Mouse (Mus musculus) forebrain, embryonic 11.5 days (tissue): ENCODE measurements around the gene Diaph3. TPM values are rescaled to one million over a fixed set of nuclear protein-coding genes. Genes with fewer than 3 reads are reported as not detected.
A peak's percentile ranks its signal among the peaks of the same experiment; 100 is the strongest.

Experiments
- ATAC-seq: fragments of 200-750 bp; cut with Nextera tagmentation; replicated peaks from 2 replicates; pipeline ENCODE4 v1.8.0; 2017; ENCODE audit warnings: moderate TSS enrichment; ENCODE audit not compliant: low FRiP score
- DNase-seq: peaks from one replicate; pipeline ENCODE4 v3.0.0-alpha.2; 2017; ENCODE audit warnings: low spot score
- H3K27ac ChIP-seq: fragments of 300-500 bp; sonication (generic); 2 replicates; pipeline ENCODE4 v1.5.1; 2014; ENCODE audit warnings: low read depth, low read length
- H3K27me3 ChIP-seq: fragments of 300-500 bp; sonication (generic); 2 replicates; pipeline ENCODE4 v1.6.1; 2014; ENCODE audit warnings: mild to moderate bottlenecking, low read length, mixed read lengths; ENCODE audit not compliant: control insufficient read depth, insufficient read depth
- H3K36me3 ChIP-seq: fragments of 300-500 bp; sonication (generic); 2 replicates; pipeline ENCODE4 v1.6.1; 2014; ENCODE audit warnings: mild to moderate bottlenecking, low read length, moderate library complexity, mixed read lengths; ENCODE audit not compliant: control insufficient read depth, insufficient read depth
- H3K4me1 ChIP-seq: fragments of 300-500 bp; sonication (generic); replicated peaks from 2 replicates; pipeline ENCODE4 v1.6.1; 2014; ENCODE audit warnings: low read length, mixed read lengths; ENCODE audit not compliant: control insufficient read depth, insufficient read depth
- H3K4me2 ChIP-seq: fragments of 300-500 bp; sonication (generic); 2 replicates; pipeline ENCODE4 v1.6.1; 2014; ENCODE audit warnings: low read depth, mild to moderate bottlenecking, low read length, moderate library complexity, mixed read lengths; ENCODE audit not compliant: severe bottlenecking
- H3K4me3 ChIP-seq: fragments of 300-500 bp; sonication (generic); 2 replicates; pipeline ENCODE4 v1.5.1; 2014; ENCODE audit warnings: low read depth, low read length
- H3K9ac ChIP-seq: fragments of 300-500 bp; sonication (generic); 2 replicates; pipeline ENCODE4 v1.6.1; 2014; ENCODE audit warnings: low read length
- H3K9me3 ChIP-seq: fragments of 300-500 bp; sonication (generic); 2 replicates; pipeline ENCODE4 v1.6.1; 2016; ENCODE audit warnings: low read length, mixed read lengths; ENCODE audit not compliant: control insufficient read depth
- WGBS: fragments of 180-500 bp; shearing (Covaris S2); extraction: QIAGEN DNeasy Blood & Tissue Kit; methylation state at CpG from one replicate; pipeline ENCODE4 v1.1.7; 2014; 5-methylcytosine and 5-hydroxymethylcytosine counted together
- polyA plus RNA-seq: library from polyadenylated mRNA; unstranded; fragments of >200 nt; fragmentation: Nextera tagmentation; extraction: Ambion mirVana; gene quantifications from 2 replicates; pipeline ENCODE4 v1.2.1, GENCODE M21; 2014

Gene Diaph3
- polyA plus RNA-seq, 1 experiment from 2014 or later, result 14.9 TPM

DNA sequence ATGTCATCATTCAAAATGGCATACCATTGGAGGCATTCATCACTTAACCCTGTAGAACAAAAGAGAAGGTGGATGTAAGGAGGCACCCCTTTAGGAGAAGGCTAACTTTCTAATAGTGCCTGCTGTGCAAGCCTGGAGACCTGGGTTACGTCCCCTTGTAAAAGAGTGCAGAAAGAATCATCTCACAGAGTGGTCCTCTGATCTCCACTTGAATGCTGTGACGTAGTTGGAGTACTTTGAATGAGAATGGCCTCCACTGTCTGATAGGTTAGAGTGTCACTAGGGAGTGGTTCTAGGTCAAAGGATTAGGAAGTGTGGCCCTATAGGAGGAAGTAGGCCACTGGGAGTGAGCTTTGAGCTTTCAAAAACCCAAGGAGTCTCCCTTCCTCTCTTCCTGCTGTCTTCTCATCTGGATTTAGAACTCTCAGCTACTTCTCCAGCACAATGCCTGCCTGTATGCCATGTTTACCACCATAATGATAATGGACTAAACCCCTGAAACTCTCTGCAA is 66.0 kb downstream of the Diaph3 start:
- H3K27ac ChIP-seq, result no peak overlapping the region
- WGBS, result 90% methylated on average over 2 of the region's 2 CpGs
- H3K9ac ChIP-seq, result no peak overlapping the region
- no peak overlapping the region for H3K4me2 ChIP-seq
- ATAC-seq, result no peak
- H3K27me3 ChIP-seq, result no peaks in the 10 kb centered on the region
- H3K9me3 ChIP-seq, result no peaks in the 10 kb centered on the region
- no peak overlapping the region for H3K4me3 ChIP-seq
- H3K4me1 ChIP-seq, result no peaks in the 10 kb centered on the region
- no peak for DNase-seq
- H3K36me3 ChIP-seq, result no peaks in the 10 kb centered on the region; the same call in 1 of the 2 replicates

DNA sequence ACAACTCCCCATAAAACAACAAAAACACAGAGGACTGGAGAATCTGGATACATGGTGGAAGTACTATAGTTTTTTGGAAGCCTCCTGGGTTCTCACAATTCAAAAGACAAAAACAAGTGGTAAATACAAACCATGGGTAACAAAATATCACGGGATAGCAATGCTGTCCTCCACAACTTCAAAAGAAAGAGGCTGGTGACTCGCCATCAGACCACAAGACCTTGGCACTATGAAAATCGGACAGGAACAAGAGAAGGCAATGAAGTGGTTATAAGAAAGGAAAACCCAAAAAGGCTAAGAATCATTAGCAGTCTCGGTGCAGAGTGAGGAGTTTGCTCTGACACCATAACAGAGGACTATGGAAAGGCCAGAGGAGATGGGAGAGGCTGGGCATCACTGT is 76.8 kb downstream of the Diaph3 start:
- Histone ChIP-seq H3K4me3 (no peak overlapping the region), H3K36me3 (no peaks in the 10 kb centered on the region; the same call in 1 of the 2 replicates), H3K27me3 (no peaks in the 10 kb centered on the region), H3K27ac (no peak overlapping the region), H3K4me2 (no peak overlapping the region), H3K4me1 (no peaks in the 10 kb centered on the region), H3K9ac (no peak overlapping the region), H3K9me3 (peaks cover 3% of the 10 kb centered on the region; the same call in 1 of the 2 replicates)
- WGBS, result 92% methylated on average over 4 of the region's 4 CpGs
- DNase-seq (no peak), ATAC-seq (no peak)

DNA sequence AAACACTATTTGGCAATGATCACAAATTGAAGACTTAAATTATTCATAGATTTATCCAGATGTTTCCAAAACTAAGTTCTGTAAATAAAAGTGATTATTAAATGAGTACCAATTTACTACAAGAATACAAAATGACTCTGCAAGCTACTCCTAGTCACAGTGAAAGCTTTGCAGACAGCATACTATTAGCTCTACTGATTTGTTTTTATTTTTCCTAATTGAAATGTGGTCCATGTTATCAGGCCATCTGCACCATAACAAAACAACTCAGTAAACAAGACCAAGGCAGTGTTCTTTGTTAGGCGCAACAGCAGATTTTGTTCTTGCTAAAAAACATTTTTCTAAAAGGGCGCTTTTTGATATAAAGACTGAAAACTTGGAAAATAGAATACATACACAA is 84.9 kb downstream of the Diaph3 start:
- 98% methylated on average over 2 of the region's 2 CpGs for WGBS
- Histone ChIP-seq H3K27me3 (no peaks in the 10 kb centered on the region), H3K4me3 (no peak overlapping the region), H3K4me2 (no peak overlapping the region), H3K4me1 (no peaks in the 10 kb centered on the region), H3K9me3 (no peaks in the 10 kb centered on the region; the same call in 1 of the 2 replicates), H3K27ac (no peak overlapping the region), H3K9ac (no peak overlapping the region), H3K36me3 (no peaks in the 10 kb centered on the region; the same call in 1 of the 2 replicates)
- DNase-seq, result no peak
- ATAC-seq, result no peak

DNA sequence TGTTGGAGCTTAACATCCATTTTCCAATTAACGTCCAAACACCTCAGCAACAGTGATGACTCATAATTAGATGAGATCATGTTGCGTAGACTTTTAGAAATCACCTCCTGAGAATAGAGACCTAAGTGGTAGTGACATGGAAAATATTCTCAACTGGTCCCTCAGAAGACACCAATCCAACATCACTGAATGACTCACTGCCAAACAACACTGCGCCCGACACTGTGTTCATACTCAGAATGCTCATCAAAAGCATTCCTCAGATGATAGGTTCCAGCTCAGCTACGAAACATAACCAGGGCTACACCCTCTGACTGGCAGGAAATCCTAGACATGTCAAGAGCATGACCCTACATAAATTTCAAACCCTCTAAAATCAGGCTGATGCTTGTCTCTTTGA is 89.8 kb downstream of the Diaph3 start:
- H3K9me3 ChIP-seq, result no peaks in the 10 kb centered on the region; the same call in 1 of the 2 replicates
- H3K9ac ChIP-seq, result no peak overlapping the region
- no peaks in the 10 kb centered on the region for H3K4me1 ChIP-seq
- DNase-seq, result no peak
- H3K27me3 ChIP-seq, result no peaks in the 10 kb centered on the region
- no peak overlapping the region for H3K4me2 ChIP-seq
- 82% methylated on average over 5 of the region's 5 CpGs for WGBS
- H3K36me3 ChIP-seq, result no peaks in the 10 kb centered on the region; the same call in 1 of the 2 replicates
- no peak overlapping the region for H3K4me3 ChIP-seq
- no peak for ATAC-seq
- no peak overlapping the region for H3K27ac ChIP-seq

DNA sequence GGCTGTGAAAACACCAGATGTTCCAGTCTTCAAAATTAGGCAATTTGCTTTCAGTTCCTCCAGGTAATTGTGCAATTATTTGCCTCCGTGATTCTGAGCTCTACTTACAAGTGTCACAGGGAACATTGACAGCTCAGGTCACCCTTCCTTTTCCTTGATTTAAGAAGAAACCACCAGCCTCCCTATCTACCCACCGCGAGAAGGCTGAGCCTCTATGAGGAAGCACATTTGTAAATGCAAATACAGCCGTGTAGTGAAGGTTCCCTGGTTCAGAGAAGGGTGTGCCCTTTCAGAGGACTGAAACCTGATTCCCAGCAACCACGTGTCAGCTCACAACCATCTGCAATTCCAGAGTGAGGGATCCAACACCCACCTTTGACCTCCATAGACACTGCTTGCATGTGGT is 96.6 kb downstream of the Diaph3 start:
- no peak for ATAC-seq
- 52% methylated on average over 5 of the region's 5 CpGs for WGBS
- H3K9me3 ChIP-seq, result no peaks in the 10 kb centered on the region
- no peaks in the 10 kb centered on the region for H3K27me3 ChIP-seq
- no peak overlapping the region for H3K27ac ChIP-seq
- no peak overlapping the region for H3K4me2 ChIP-seq
- H3K9ac ChIP-seq, result no peak overlapping the region
- H3K36me3 ChIP-seq, result no peaks in the 10 kb centered on the region
- no peak overlapping the region for H3K4me3 ChIP-seq
- no peaks in the 10 kb centered on the region for H3K4me1 ChIP-seq
- DNase-seq, result no peak

DNA sequence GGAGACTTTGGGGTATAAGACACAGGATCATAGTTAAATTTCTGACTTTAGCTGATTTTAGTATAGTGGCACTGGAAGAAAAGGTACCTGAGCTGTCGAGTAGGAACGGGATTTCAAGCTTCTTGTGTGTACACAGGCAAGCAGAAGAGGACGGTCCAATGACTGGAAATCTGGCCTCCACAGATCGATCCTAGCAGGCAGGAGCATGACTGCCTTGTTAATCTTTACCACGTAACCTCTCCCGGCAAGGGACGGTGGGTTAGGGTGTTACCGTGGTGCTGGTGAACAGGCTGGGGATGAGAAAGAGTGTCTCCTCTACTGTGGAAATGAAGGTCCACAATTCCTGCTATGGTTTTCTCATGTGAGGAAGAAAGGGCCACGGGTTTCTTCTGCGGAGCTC is 120.8 kb downstream of the Diaph3 start:
- Histone ChIP-seq H3K9me3 (no peaks in the 10 kb centered on the region), H3K36me3 (no peaks in the 10 kb centered on the region), H3K9ac (no peak overlapping the region), H3K4me1 (no peaks in the 10 kb centered on the region), H3K4me2 (no peak overlapping the region), H3K4me3 (no peak overlapping the region), H3K27me3 (no peaks in the 10 kb centered on the region), H3K27ac (no peak overlapping the region)
- ATAC-seq (no peak), DNase-seq (no peak)
- 95% methylated on average over 10 of the region's 10 CpGs for WGBS

DNA sequence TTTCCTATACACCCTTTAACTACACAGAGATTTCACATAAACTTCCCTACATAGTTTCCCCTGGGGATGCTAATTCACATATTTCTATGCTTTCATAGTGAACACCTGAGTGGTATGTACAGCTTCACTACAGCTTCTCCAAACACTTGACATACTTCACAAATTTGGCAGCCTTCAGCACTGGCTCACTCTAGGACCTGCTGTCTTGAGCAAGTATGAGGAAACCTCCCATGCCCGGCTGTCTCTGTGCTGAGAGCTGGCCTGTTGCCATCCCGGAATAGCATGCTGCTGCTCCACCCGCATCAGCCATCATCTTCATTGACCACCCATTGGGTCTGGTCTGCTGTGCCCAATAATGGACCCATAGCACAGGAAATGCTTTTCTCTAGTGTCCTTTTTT is 121.3 kb downstream of the Diaph3 start:
- DNase-seq, result no peak
- no peak overlapping the region for H3K9ac ChIP-seq
- no peaks in the 10 kb centered on the region for H3K9me3 ChIP-seq
- H3K4me1 ChIP-seq, result no peaks in the 10 kb centered on the region
- 93% methylated on average over 3 of the region's 3 CpGs for WGBS
- no peak for ATAC-seq
- H3K4me2 ChIP-seq, result no peak overlapping the region
- H3K4me3 ChIP-seq, result no peak overlapping the region
- H3K36me3 ChIP-seq, result no peaks in the 10 kb centered on the region
- no peaks in the 10 kb centered on the region for H3K27me3 ChIP-seq
- H3K27ac ChIP-seq, result no peak overlapping the region

DNA sequence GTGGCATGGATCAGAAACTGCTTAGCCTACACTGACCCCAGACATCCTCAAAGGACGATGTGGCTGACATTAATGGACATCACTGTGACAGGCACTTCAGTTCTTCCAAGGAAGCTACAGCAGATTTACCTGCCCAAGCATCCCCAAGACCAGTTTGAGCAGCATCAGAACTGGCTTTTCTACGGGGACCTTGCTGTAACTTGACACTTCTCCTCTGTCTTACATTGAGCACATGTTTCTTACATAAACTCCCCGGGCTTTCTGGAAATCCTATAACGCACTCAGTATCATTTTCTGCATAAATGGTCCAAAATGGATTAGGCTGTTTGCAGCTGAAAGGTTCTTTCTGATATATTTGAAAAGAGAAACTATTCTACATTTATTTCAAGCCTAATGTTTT is 143.7 kb downstream of the Diaph3 start:
- no peak overlapping the region for H3K4me2 ChIP-seq
- no peak overlapping the region for H3K9ac ChIP-seq
- DNase-seq, result no peak
- no peaks in the 10 kb centered on the region for H3K36me3 ChIP-seq
- no peak overlapping the region for H3K27ac ChIP-seq
- no peaks in the 10 kb centered on the region for H3K4me1 ChIP-seq
- H3K4me3 ChIP-seq, result no peak overlapping the region
- no peak for ATAC-seq
- WGBS, result 71% methylated on average over 4 of the region's 4 CpGs
- no peaks in the 10 kb centered on the region for H3K9me3 ChIP-seq
- no peaks in the 10 kb centered on the region for H3K27me3 ChIP-seq

DNA sequence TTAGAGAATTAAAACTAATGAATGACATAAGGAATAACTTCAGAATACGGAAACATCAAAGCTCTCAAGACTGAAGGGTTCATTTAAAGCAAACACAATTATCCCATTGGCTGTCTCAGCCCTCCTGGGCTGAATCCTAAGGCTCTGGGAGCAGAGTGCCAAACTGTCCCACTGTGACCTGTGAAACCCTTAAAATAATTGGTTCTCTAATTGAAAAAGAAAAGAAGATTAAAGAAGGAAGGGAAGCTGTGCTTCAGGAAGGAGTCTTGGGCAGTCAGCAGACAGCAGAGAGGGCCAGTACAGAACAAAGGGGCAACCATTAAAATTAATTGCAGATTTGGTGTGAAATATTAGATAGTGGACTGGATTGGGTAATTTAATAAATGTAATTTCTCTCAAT is 189.9 kb downstream of the Diaph3 start:
- Histone ChIP-seq H3K27me3 (no peaks in the 10 kb centered on the region), H3K4me2 (no peak overlapping the region), H3K9ac (no peak overlapping the region), H3K4me1 (no peaks in the 10 kb centered on the region), H3K9me3 (no peaks in the 10 kb centered on the region), H3K27ac (no peak overlapping the region), H3K4me3 (no peak overlapping the region), H3K36me3 (no peaks in the 10 kb centered on the region)
- 13% methylated on average over 1 of the region's 1 CpGs for WGBS
- DNase-seq (no peak), ATAC-seq (peak; percentile 79)
